Mouse (Mus musculus): ENCODE results near the gene Tmem63a.
"Not testable (repeated sequence)": the region's sequence is repeated elsewhere in the genome, so short reads cannot be mapped to it uniquely, and the experiment has no call there.

Gene Tmem63a

DNA sequence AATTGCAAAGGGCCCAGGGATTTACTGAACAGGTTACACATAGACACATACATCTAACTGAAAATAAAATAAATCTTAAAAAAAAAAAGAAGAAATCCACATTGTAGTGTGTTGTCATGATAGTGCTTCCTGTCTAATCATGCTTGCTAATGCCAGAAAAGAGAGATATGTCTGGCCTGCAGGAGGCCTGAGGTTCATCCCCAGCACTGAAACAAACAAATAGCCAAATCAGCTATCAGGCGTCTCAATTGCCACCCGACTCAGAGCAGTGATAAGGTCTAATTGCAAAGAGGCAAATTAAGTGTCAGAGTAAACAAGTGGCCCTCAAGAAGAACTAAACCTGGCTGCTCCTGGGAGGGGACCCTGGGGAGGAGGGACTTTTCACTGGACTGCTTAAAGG is 12.5 kb upstream of the Tmem63a start:
- DNase-seq (ENCODE audit: low spot score), result no peak

DNA sequence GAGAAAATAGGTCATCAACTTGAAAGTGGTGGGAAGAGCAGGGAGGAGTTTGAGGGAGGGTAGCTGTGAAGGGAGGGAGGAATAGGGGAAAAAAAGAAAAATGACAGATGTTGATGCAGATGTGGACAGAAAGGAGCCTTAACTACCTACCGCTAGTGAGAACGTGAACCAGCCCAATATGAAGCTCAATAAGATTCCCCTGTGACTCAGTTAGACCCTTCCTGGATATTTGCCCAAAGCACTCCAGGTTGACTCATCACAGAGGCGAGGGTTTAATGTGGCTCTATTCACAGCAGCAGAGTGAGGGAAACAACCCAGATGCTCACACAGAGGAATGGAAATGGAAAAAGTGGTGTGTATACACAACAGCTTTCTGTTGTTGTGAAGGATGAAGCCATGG is 11.0 kb upstream of the Tmem63a start:
- DNase-seq (ENCODE audit: low spot score), result no peak

- DNase-seq (ENCODE audit: low spot score), result no peak
Observed at GRCm38 (mm10) chr1:180933659-180934058, 8.5 kb upstream of the Tmem63a start.

DNA sequence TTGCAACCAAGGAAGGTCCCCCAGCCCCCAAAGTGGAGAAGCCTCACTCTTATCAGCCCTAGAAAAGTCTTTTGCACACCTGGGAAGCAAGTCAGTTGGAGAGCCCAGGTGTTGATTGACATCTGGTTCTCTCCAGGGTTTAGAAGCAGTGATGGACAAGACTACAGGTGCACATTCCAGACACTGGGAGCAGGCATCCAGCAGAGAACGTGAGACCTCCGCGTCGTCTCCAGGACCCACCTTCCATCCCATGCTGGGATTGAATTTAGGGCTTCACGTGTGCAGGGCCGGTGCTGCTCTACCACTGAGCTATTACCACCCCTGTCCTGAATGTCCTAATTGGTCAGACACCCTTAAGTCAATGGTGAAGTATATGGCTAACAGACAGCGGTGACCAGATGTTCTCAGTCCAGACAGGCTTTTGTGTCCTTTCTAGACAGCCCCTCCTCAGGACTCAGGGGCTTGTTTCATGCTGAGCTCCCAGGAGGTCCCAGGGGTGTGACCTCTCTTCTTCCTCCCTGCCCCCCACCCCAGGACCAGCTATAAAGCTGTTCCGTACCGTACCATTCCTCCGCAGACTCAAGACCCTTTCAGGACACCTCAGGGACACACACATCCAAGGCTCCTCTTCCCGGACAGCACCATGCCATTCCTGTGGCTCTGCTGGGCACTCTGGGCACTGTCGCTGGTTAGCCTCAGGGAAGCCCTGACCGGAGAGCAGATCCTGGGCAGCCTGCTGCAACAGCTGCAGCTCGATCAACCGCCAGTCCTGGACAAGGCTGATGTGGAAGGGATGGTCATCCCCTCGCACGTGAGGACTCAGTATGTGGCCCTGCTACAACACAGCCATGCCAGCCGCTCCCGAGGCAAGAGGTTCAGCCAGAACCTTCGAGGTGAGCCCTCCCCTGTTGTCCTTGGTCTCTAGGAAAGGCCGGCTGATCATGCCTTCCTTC is 7.4 kb upstream of the Tmem63a start, which contains the start of gene Lefty1:
Lefty1 (plus strand) TSS at position 556 of the 953 bp plus-strand sequence.
- DNase-seq (ENCODE audit: low spot score), result no peak

GRCm38 (mm10) chr1:180936610-180937398 is 5.3 kb upstream of the Tmem63a start:
- not testable (repeated sequence) for DNase-seq (ENCODE audit: low spot score)

GRCm38 (mm10) chr1:180937631-180938030 is 4.5 kb upstream of the Tmem63a start:
- DNase-seq (ENCODE audit: low spot score), result not testable (repeated sequence)

DNA sequence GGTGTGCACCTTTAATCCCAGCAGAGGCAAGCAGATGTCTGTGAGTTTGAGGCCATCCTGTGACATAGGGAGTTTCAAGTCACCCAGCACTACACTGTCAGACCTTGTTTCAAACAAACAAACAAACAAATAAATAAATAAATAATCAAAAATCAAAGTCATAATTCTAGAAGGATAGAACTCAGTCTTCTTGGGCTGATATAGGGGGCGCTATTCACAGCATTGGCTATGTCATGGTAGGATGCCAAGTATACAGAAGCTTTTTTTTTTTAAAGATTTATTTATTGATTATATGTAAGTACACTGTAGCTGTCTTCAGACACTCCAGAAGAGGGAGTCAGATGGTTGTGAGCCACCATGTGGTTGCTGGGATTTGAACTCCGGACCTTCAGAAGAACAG is 3.4 kb upstream of the Tmem63a start:
- DNase-seq (ENCODE audit: low spot score), result not testable (repeated sequence)

DNA sequence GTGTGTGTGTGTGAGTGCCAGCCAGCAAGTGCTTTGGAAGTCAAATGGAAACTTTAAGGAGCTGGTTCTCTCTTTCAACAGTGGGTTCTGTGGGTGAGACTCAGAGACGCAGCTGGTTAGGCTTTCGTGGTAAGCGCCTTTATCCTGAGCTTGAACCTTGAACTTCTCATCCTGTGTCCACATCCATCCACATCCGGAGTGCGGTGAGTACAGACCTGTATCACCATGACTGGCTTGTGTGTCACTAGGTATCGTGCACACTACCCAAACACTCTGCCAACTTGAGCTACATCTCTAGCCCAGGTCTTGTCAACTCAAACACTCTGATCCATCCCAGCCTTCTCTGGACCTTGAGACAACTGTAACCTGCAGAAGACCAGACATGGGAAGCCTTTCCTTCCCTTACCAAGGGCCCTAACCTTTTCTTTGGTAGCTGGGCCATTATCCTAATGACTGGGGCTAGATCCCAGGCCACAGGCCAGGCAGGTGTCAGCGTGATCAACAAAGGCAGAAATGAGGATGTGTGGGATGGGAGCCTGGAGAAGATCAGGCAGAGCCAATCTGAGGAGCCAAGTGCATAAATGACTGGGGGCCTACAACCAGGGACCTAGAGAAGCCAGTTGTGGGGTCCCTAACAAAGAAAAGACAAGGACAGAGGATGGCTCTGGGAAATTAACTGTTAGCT is 1.2 kb upstream of the Tmem63a start:
- no peak for DNase-seq (ENCODE audit: low spot score)

DNA sequence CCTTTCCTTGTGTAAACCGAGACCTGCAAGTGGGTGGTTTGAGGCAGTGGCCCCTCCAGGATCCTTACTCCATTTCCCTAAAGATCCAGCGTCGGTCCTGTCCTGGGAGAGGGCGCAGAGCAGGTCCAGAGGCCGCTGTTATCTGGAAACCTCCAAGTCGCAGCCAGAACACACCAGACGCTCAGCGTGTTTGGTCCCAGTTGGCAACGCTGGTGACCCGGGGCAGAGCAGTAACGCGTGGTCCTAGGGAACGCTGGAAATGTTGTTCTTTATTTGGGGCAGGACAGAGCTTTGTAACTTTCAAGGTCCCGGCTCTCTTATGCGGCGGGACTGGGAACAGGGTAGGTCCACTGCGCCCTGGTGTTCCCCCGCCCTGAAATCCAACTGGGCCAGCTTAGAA is 418 bp upstream of the Tmem63a start:
- DNase-seq (ENCODE audit: low spot score), result peak; percentile 40

GRCm38 (mm10) chr1:180943032-180943644 is 994 bp downstream of the Tmem63a start:
- DNase-seq (ENCODE audit: low spot score), result peak; percentile 13

GRCm38 (mm10) chr1:180943896-180944295 is 1.8 kb downstream of the Tmem63a start:
- peak; percentile 13 for DNase-seq (ENCODE audit: low spot score)

GRCm38 (mm10) chr1:180944553-180944952 is 2.4 kb downstream of the Tmem63a start:
- peak; percentile 60 for DNase-seq (ENCODE audit: low spot score)

DNA sequence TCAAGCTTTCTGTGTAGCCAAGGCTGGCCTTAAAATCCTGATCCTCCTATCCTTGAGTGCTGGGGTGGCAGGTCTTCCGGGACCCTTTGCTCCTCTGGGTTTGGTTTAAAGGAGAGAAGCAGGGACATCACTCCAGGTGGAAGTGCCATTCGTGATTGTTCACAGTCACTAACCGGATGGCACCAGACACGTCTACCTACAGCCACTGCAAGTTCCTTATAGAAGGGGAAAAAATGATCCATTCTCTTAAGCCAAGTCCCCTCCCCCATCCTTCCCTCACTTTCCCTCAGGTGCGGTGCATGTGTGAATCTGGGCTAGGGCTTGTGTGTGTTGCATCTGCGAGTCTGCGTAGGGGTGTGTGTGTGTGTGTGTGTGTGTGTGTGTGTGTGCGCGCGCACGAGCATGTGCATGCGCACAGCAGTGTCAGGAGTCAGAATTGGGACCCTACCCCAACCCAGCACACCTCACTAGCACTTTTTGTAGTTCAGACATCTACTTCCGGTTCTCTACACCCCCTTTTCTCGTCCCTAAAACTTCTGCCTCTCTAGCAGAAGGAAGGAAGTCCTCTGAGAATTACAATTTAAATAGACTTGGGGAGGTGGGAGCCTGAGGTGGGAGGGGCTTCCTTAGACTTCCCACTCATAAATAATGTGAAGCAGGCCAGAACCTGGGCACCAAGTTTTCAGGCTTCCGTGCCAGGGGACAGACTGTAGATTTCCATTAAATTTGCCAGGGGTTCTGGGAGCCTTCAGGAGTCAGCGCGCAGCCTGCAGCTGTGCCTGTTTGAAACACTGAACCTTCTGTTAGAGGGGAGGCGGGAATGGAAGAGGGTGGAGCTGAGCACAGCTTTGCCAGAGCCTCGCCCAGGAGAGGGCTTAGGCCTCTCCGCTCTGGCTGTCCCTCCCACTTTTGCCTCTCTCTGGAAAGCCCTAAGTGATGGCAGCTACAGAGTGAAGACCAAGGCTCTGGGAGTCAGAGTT is 3.1 kb downstream of the Tmem63a start:
- peak; percentile 51 for DNase-seq (ENCODE audit: low spot score)

- DNase-seq (ENCODE audit: low spot score), result no peak
Observed at GRCm38 (mm10) chr1:180946448-180946847, 4.3 kb downstream of the Tmem63a start.

- no peak for DNase-seq (ENCODE audit: low spot score)
Observed at GRCm38 (mm10) chr1:180952085-180952746, 10.1 kb downstream of the Tmem63a start.

DNA sequence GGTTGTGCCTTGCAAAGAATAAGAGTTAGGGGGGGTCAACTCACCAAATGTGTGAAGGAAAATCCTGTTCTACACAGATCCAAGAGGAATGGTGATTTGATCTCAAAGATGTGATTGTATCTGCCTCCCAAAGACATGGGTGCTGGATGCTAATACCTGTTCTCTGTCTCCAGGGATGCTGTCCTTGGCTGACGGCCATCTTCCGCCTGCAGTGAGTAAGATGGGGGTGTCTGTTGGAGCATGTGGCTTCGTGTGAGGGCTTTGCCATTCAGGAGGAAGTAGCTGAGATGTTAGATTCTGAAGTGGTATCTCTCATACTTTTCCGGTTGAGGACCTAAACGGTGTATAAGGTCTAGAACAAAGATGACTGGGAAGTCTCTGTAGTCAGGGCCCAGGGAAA is 10.7 kb downstream of the Tmem63a start:
- DNase-seq (ENCODE audit: low spot score), result no peak

- no peak for DNase-seq (ENCODE audit: low spot score)
Observed at GRCm38 (mm10) chr1:180956401-180956800, 14.3 kb downstream of the Tmem63a start.

DNA sequence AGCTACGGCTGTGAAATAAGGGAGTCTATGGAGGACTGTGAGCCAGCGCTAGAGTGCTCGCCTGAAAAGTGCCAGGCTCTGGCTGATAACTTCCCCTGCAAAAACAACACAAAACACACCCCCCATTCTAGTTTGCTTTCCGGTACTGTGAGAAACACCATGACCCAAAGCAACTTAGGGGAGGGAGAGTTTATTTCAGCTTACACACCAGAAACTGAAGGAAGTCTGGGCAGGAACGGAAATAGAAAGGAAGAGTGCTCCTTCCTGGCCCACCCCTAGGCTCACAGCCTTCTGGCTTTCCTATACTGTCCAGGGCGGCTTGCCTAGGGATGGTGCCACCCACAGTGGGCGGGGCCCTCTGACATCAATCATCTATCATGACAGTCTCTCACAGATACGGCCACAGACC is 14.8 kb downstream of the Tmem63a start:
- DNase-seq (ENCODE audit: low spot score), result no peak

- DNase-seq (ENCODE audit: low spot score), result no peak
Observed at GRCm38 (mm10) chr1:180957989-180958388, 15.8 kb downstream of the Tmem63a start.

- no peak for DNase-seq (ENCODE audit: low spot score)
Observed at GRCm38 (mm10) chr1:180958797-180959196, 16.7 kb downstream of the Tmem63a start.
